Mouse (Mus musculus): Measurements from ENCODE around the gene Foxn1.

The Foxn1 gene

GRCm38 (mm10) chr11:78358330-78359007 lies 27.9 kb downstream of the Foxn1 start:
- DNase-seq (ENCODE audit: low spot score in 2 of 2), result peak in 1 of 2 experiments; percentile 41

GRCm38 (mm10) chr11:78355471-78356238 lies 30.7 kb downstream of the Foxn1 start:
- peak in 1 of 2 experiments; percentile 39 for DNase-seq (ENCODE audit: low spot score in 2 of 2)

- DNase-seq (ENCODE audit: low spot score in 2 of 2), result no peak
Measured at GRCm38 (mm10) chr11:78354905-78355304, 31.5 kb downstream of the Foxn1 start.

GRCm38 (mm10) chr11:78353081-78353480 lies 33.3 kb downstream of the Foxn1 start:
- DNase-seq (ENCODE audit: low spot score in 2 of 2), result no peak

GRCm38 (mm10) chr11:78349441-78350358 lies 36.7 kb downstream of the Foxn1 start:
- no peak for DNase-seq (ENCODE audit: low spot score in 2 of 2)

- DNase-seq (ENCODE audit: low spot score in 2 of 2), result no peak
Measured at GRCm38 (mm10) chr11:78348474-78348873, 37.9 kb downstream of the Foxn1 start.

- DNase-seq (ENCODE audit: low spot score in 2 of 2), result no peak
Measured at GRCm38 (mm10) chr11:78347908-78348307, 38.5 kb downstream of the Foxn1 start.

- DNase-seq (ENCODE audit: low spot score in 2 of 2), result no peak
Measured at GRCm38 (mm10) chr11:78347070-78347754, 39.1 kb downstream of the Foxn1 start.

GRCm38 (mm10) chr11:78346326-78347069 lies 39.9 kb downstream of the Foxn1 start:
- DNase-seq (ENCODE audit: low spot score in 2 of 2), result no peak

- no peak for DNase-seq (ENCODE audit: low spot score in 2 of 2)
Measured at GRCm38 (mm10) chr11:78345801-78346200, 40.6 kb downstream of the Foxn1 start.

GRCm38 (mm10) chr11:78344890-78345715 lies 41.3 kb downstream of the Foxn1 start:
- no peak for DNase-seq (ENCODE audit: low spot score in 2 of 2)

- no peak for DNase-seq (ENCODE audit: low spot score in 2 of 2)
Measured at GRCm38 (mm10) chr11:78344328-78344889, 41.9 kb downstream of the Foxn1 start.

GRCm38 (mm10) chr11:78343381-78344327 lies 42.7 kb downstream of the Foxn1 start, which contains the start of gene Unc119:
Gene Unc119, plus strand, starts transcription at chr11:78343482.
- DNase-seq (ENCODE audit: low spot score in 2 of 2), result peak in 1 of 2 experiments; percentile 51

- DNase-seq (ENCODE audit: low spot score in 2 of 2), result no peak
Measured at GRCm38 (mm10) chr11:78341702-78342101, 44.7 kb downstream of the Foxn1 start.

GRCm38 (mm10) chr11:78337040-78337439 lies 49.3 kb downstream of the Foxn1 start:
- DNase-seq (ENCODE audit: low spot score in 2 of 2), result no peak

GRCm38 (mm10) chr11:78333992-78334391 lies 52.4 kb downstream of the Foxn1 start:
- no peak for DNase-seq (ENCODE audit: low spot score in 2 of 2)

GRCm38 (mm10) chr11:78332676-78333075 lies 53.7 kb downstream of the Foxn1 start:
- DNase-seq (ENCODE audit: low spot score in 2 of 2), result no peak

GRCm38 (mm10) chr11:78328512-78329056 lies 57.8 kb downstream of the Foxn1 start:
- no peak for DNase-seq (ENCODE audit: low spot score in 2 of 2)
